Mouse (Mus musculus): ENCODE measurements around the gene Gm48551.

DNA sequence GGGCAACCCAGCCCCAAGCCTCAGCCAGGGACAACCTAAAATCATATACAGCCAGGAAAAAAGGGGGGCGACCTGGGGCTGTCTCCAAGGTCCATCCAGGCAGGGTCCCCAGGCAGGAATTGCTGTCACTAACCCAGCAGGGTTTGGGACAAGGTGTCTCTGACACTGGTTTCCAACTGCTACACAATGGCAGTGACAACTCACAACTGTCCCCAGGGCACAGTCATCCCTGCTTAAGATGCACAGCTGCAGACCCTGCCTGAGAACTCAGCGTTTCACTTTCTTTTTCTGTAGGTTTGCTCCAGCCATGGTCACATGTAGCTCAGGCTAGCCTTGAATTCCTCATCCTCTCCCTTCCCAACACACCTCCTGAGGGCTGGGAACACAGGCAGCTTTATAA lies 44.8 kb downstream of the Gm48551 start:
- TF ChIP-seq HCFC1 (IDR thresholded peaks at IDR 0.05; ENCODE audit: borderline replicate concordance, insufficient read depth, low read length), result no peak
- no peak for TF ChIP-seq ZC3H11A (IDR thresholded peaks at IDR 0.05; ENCODE audit: borderline replicate concordance, low read depth, low read length)
